Mouse (Mus musculus) kidney, postnatal 14 days (tissue): ENCODE data around the gene H2-M10.2.

Source experiments
- DNase-seq: peaks from one replicate; pipeline ENCODE4 v3.0.0; 2022; ENCODE audit warnings: mixed read lengths

Gene H2-M10.2

GRCm38 (mm10) chr17:36252250-36252876 lies 33.9 kb downstream of the H2-M10.2 start:
- DNase-seq: peak; percentile 37

DNA sequence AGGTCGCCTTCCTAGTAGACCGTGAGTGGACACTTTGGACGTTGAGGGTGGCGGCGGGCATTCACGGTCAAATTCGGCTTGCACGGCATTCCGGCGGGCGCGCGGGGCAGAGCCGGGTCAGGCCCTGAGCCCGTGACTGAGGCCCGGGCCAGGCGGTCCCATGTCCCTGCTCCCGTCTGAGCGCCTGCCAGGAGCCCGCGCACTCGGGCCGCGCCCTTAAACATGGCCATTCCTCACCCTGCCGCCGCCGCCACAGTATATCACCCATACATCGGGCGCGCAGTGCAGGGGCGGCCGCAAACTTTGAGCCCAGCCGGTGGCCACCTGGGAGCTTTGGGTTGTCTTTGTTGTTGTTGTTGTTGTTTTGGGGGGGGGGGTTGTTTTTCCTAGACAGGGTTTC lies 37.4 kb downstream of the H2-M10.2 start:
- no peak for DNase-seq

- DNase-seq: no peak
These were observed 40.5 kb downstream of the H2-M10.2 start for GRCm38 (mm10) chr17:36245741-36246140.

DNA sequence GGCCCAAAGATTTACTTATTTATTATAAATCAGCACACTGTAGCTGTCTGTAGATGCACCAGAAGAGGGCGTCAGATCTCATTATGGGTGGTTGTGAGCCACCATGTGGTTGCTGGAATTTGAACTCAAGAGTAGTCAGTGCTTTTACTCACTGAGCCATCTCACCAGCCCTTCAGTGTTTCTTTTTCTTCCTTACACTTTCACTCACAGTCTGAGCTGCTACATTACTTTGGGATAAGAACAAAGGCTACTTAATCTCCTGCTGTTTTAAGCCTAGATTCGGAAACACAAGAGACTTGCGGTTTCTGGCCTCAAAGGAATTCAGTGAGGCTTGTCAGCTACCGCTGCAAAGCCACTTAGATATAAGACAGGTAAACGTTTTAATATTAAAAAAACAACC lies 42.3 kb downstream of the H2-M10.2 start:
- DNase-seq: no peak

GRCm38 (mm10) chr17:36240637-36241213 lies 45.6 kb downstream of the H2-M10.2 start:
- no peak for DNase-seq

GRCm38 (mm10) chr17:36237321-36237921 lies 48.9 kb downstream of the H2-M10.2 start:
- DNase-seq: peak; percentile 22

DNA sequence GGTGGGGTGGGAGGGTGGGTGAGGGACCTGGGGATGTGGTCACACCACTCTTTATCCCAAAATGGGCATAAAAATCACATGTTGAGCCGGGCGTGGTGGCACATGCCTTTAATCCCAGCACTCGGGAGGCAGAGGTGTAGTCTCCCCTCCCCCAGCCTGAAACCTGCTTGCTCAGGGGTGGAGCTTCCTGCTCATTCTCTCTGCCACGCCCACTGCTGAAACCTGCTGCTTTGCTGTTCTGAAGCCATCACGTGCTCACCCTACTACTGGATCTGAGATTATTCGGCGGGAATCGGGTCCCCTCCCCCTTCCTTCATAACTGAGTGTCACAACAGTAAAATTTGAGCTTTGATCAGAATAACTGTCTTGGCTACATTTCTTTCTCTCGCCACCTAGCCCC lies 51.0 kb downstream of the H2-M10.2 start:
- peak; percentile 20 for DNase-seq
